Mouse (Mus musculus): ENCODE data around the gene Akap12. TPM values are rescaled to one million over a fixed set of nuclear protein-coding genes. Genes with fewer than 3 reads are reported as not detected.

Akap12 gene
- total and polyA plus RNA-seq, 2 experiments from 2014 or later: 32.9 to 35.9 TPM

GRCm38 (mm10) chr10:4261359-4261952 is 4.7 kb upstream of the Akap12 start:
- Histone ChIP-seq H3K4me1 (ENCODE audit: insufficient read depth, low read length) (no peaks in the 10 kb centered on the region), H3K27ac (no peak overlapping the region), H3K9ac (replicated peaks; ENCODE audit: low read length) (no peak overlapping the region), H3K36me3 (ENCODE audit: insufficient read depth, low read length) (no peaks in the 10 kb centered on the region), H3K4me3 (ENCODE audit: low read length) (no peak overlapping the region), H3K27me3 (ENCODE audit: insufficient read depth, low read length) (no peaks in the 10 kb centered on the region), H3K9me3 (ENCODE audit: low read length) (no peaks in the 10 kb centered on the region), H3K4me2 (ENCODE audit: low read depth, low read length) (no peak overlapping the region)
- TF ChIP-seq CTCF (IDR thresholded peaks at IDR 0.05; ENCODE audit: low read depth): no peak
- ATAC-seq (no peak), DNase-seq (ENCODE audit: low spot score) (no peak)
- WGBS: 70% methylated on average over 9 of the region's 9 CpGs

- 2% methylated on average over 13 of the region's 13 CpGs for WGBS
These were observed 539 bp upstream of the Akap12 start for GRCm38 (mm10) chr10:4265641-4266040.

GRCm38 (mm10) chr10:4266931-4267310 is 741 bp downstream of the Akap12 start:
- 2% methylated on average over 11 of the region's 11 CpGs for WGBS

More at GRCm38 (mm10) chr10:4265641-4266040, 539 bp upstream of the Akap12 start:
- Histone ChIP-seq H3K27me3 (ENCODE audit: insufficient read depth, low read length) (no peaks in the 10 kb centered on the region), H3K27ac (peak overlapping the region; percentile 82), H3K4me2 (ENCODE audit: low read depth, low read length) (peak overlapping the region; percentile 95), H3K36me3 (ENCODE audit: insufficient read depth, low read length) (no peaks in the 10 kb centered on the region), H3K9me3 (ENCODE audit: low read length) (no peaks in the 10 kb centered on the region), H3K4me3 (ENCODE audit: low read length) (peak overlapping the region; percentile 76), H3K4me1 (ENCODE audit: insufficient read depth, low read length) (peaks cover 5% of the 10 kb centered on the region; the same call in 1 of the 2 replicates), H3K9ac (replicated peaks; ENCODE audit: low read length) (peak overlapping the region; percentile 73)
- ATAC-seq (peak; percentile 90), DNase-seq (ENCODE audit: low spot score) (peak; percentile 80)
- no peak for TF ChIP-seq CTCF (IDR thresholded peaks at IDR 0.05; ENCODE audit: low read depth)

GRCm38 (mm10) chr10:4267481-4267880 is 1.3 kb downstream of the Akap12 start:
- Histone ChIP-seq H3K9ac (replicated peaks; ENCODE audit: low read length) (no peak overlapping the region), H3K4me2 (ENCODE audit: low read depth, low read length) (peak overlapping the region; percentile 95), H3K27me3 (ENCODE audit: insufficient read depth, low read length) (no peaks in the 10 kb centered on the region), H3K27ac (no peak overlapping the region), H3K9me3 (ENCODE audit: low read length) (no peaks in the 10 kb centered on the region), H3K4me3 (ENCODE audit: low read length) (peak overlapping the region; percentile 76), H3K4me1 (ENCODE audit: insufficient read depth, low read length) (peaks cover 5% of the 10 kb centered on the region; the same call in 1 of the 2 replicates), H3K36me3 (ENCODE audit: insufficient read depth, low read length) (no peaks in the 10 kb centered on the region)
- DNase-seq (ENCODE audit: low spot score) (peak; percentile 33), ATAC-seq (no peak)
- WGBS: 76% methylated on average over 7 of the region's 7 CpGs
- TF ChIP-seq CTCF (IDR thresholded peaks at IDR 0.05; ENCODE audit: low read depth): no peak

More at GRCm38 (mm10) chr10:4266931-4267310, 741 bp downstream of the Akap12 start:
- no peaks in the 10 kb centered on the region for H3K36me3 ChIP-seq (ENCODE audit: insufficient read depth, low read length)
- no peaks in the 10 kb centered on the region for H3K9me3 ChIP-seq (ENCODE audit: low read length)
- no peaks in the 10 kb centered on the region for H3K27me3 ChIP-seq (ENCODE audit: insufficient read depth, low read length)
- H3K9ac ChIP-seq (replicated peaks; ENCODE audit: low read length): peak overlapping the region; percentile 73
- peak overlapping the region; percentile 82 for H3K27ac ChIP-seq
- H3K4me3 ChIP-seq (ENCODE audit: low read length): peak overlapping the region; percentile 76
- peak; percentile 19 for ATAC-seq
- peak; percentile 54 for DNase-seq (ENCODE audit: low spot score)
- peak overlapping the region; percentile 95 for H3K4me2 ChIP-seq (ENCODE audit: low read depth, low read length)
- TF ChIP-seq CTCF (IDR thresholded peaks at IDR 0.05; ENCODE audit: low read depth): peak; percentile 30; the same call in 1 of the 2 replicates
- peaks cover 5% of the 10 kb centered on the region; the same call in 1 of the 2 replicates for H3K4me1 ChIP-seq (ENCODE audit: insufficient read depth, low read length)

GRCm38 (mm10) chr10:4268140-4268539 is 2.0 kb downstream of the Akap12 start:
- peak overlapping the region; percentile 95 for H3K4me2 ChIP-seq (ENCODE audit: low read depth, low read length)
- H3K9me3 ChIP-seq (ENCODE audit: low read length): no peaks in the 10 kb centered on the region
- H3K27me3 ChIP-seq (ENCODE audit: insufficient read depth, low read length): no peaks in the 10 kb centered on the region
- no peak overlapping the region for H3K27ac ChIP-seq
- no peak for TF ChIP-seq CTCF (IDR thresholded peaks at IDR 0.05; ENCODE audit: low read depth)
- ATAC-seq (no peak), DNase-seq (ENCODE audit: low spot score) (no peak)
- H3K36me3 ChIP-seq (ENCODE audit: insufficient read depth, low read length): no peaks in the 10 kb centered on the region
- WGBS: 94% methylated on average over 7 of the region's 7 CpGs
- no peak overlapping the region for H3K9ac ChIP-seq (replicated peaks; ENCODE audit: low read length)
- H3K4me3 ChIP-seq (ENCODE audit: low read length): no peak overlapping the region
- peaks cover 5% of the 10 kb centered on the region; the same call in 1 of the 2 replicates for H3K4me1 ChIP-seq (ENCODE audit: insufficient read depth, low read length)

GRCm38 (mm10) chr10:4275572-4275971 is 9.4 kb downstream of the Akap12 start:
- TF ChIP-seq CTCF (IDR thresholded peaks at IDR 0.05; ENCODE audit: low read depth): no peak
- Histone ChIP-seq H3K36me3 (ENCODE audit: insufficient read depth, low read length) (no peaks in the 10 kb centered on the region), H3K4me3 (ENCODE audit: low read length) (no peak overlapping the region), H3K9ac (replicated peaks; ENCODE audit: low read length) (no peak overlapping the region), H3K27ac (no peak overlapping the region), H3K9me3 (ENCODE audit: low read length) (no peaks in the 10 kb centered on the region), H3K4me1 (ENCODE audit: insufficient read depth, low read length) (no peaks in the 10 kb centered on the region), H3K4me2 (ENCODE audit: low read depth, low read length) (no peak overlapping the region), H3K27me3 (ENCODE audit: insufficient read depth, low read length) (no peaks in the 10 kb centered on the region)
- ATAC-seq (no peak), DNase-seq (ENCODE audit: low spot score) (no peak)
- 93% methylated on average over 10 of the region's 10 CpGs for WGBS

- no peaks in the 10 kb centered on the region for H3K9me3 ChIP-seq (ENCODE audit: low read length)
- no peak for TF ChIP-seq CTCF (IDR thresholded peaks at IDR 0.05; ENCODE audit: low read depth)
- H3K4me2 ChIP-seq (ENCODE audit: low read depth, low read length): no peak overlapping the region
- no peak overlapping the region for H3K9ac ChIP-seq (replicated peaks; ENCODE audit: low read length)
- H3K27me3 ChIP-seq (ENCODE audit: insufficient read depth, low read length): no peaks in the 10 kb centered on the region
- WGBS: 85% methylated on average over 13 of the region's 13 CpGs
- DNase-seq (ENCODE audit: low spot score): no peak
- H3K4me1 ChIP-seq (ENCODE audit: insufficient read depth, low read length): no peaks in the 10 kb centered on the region
- H3K27ac ChIP-seq: no peak overlapping the region
- no peak overlapping the region for H3K4me3 ChIP-seq (ENCODE audit: low read length)
- H3K36me3 ChIP-seq (ENCODE audit: insufficient read depth, low read length): no peaks in the 10 kb centered on the region
- ATAC-seq: no peak
These were observed 9.9 kb downstream of the Akap12 start for GRCm38 (mm10) chr10:4276081-4276480.

All from hindbrain, postnatal 0 days (tissue).